12 mouse cellular contexts compared by ENCODE assay signal in genomic region chr11:58334746-58335145, GRCm38 (mm10). TPM values are rescaled to one million over a fixed set of nuclear protein-coding genes. Genes with fewer than 3 reads are reported as not detected.
DNase-seq lines count a peak whose midpoint lies in the region; ATAC-seq and TF ChIP-seq lines count a peak whose summit lies in the region.
"Had no signal": no experiment of that assay in that cellular context is flagged by ENCODE, and none has a peak within 500 bp of the region (broad histone marks: within the 10 kb centered on the region; RNA-seq: fewer than 3 reads in every experiment).

No protein-coding gene starts in this region.

- ATAC-seq in midbrain, embryonic 15.5 days (replicated peaks) = no peak
- ATAC-seq: intestine, embryonic 16.5 days; liver, embryonic 12.5 days had no signal

- H3K4me2 ChIP-seq in midbrain, embryonic 15.5 days = no peak overlapping the region
- H3K4me2 ChIP-seq: liver, embryonic 12.5 days had no signal

- H3K9ac ChIP-seq in midbrain, embryonic 15.5 days = no peak overlapping the region
- H3K9ac ChIP-seq: liver, embryonic 12.5 days had no signal

- H3K79me2 ChIP-seq in C2C12 (ENCODE audit: control insufficient read depth, insufficient read depth) = peaks cover 61% of the 10 kb centered on the region

- no peak for TF ChIP-seq POLR2A in embryonic fibroblast, embryonic 13.5 days (IDR thresholded peaks at IDR 0.05; ENCODE audit: low read depth, low read length)

- DNase-seq in 3134 (ENCODE audit: extremely low read depth, insufficient read length, low spot score) = peak; percentile 87
- DNase-seq in heart, postnatal 36 days = peak; percentile 30 to 44
- DNase-seq in left cerebral cortex, adult 9 months (ENCODE audit: low spot score in 2 of 2) = no peak
- no peak for DNase-seq in midbrain, embryonic 10.5 days (ENCODE audit: low spot score)
- no peak for DNase-seq in layer of hippocampus, adult 9-10 months (ENCODE audit: low spot score)

- H3K36me3 ChIP-seq in C2C12 (ENCODE audit: control insufficient read depth, insufficient read depth) = peaks cover 47% of the 10 kb centered on the region
- peaks cover 75% of the 10 kb centered on the region for H3K36me3 ChIP-seq in midbrain, embryonic 10.5 days
- peaks cover 23% of the 10 kb centered on the region for H3K36me3 ChIP-seq in midbrain, embryonic 15.5 days (replicated peaks)

- peak overlapping the region; percentile 35; the same call in 1 of the 2 replicates for H3K27ac ChIP-seq in embryonic fibroblast, embryonic 13.5 days (ENCODE audit: insufficient read depth, low read length)
- H3K27ac ChIP-seq in midbrain, embryonic 10.5 days (replicated peaks) = no peak overlapping the region
- H3K27ac ChIP-seq in midbrain, embryonic 15.5 days = no peak overlapping the region
- H3K27ac ChIP-seq: liver, embryonic 12.5 days had no signal

- no peaks in the 10 kb centered on the region for H3K9me3 ChIP-seq in midbrain, embryonic 10.5 days (replicated peaks)
- H3K9me3 ChIP-seq in midbrain, embryonic 15.5 days = no peaks in the 10 kb centered on the region
- H3K9me3 ChIP-seq: liver, embryonic 12.5 days had no signal

- H3K4me3 ChIP-seq in C2C12 (ENCODE audit: insufficient read depth, poor library complexity, severe bottlenecking) = no peak overlapping the region
- H3K4me3 ChIP-seq in embryonic fibroblast, embryonic 13.5 days (ENCODE audit: insufficient read depth, low read length) = no peak overlapping the region
- no peak overlapping the region for H3K4me3 ChIP-seq in midbrain, embryonic 10.5 days
- H3K4me3 ChIP-seq in midbrain, embryonic 15.5 days = no peak overlapping the region
- H3K4me3 ChIP-seq: liver, embryonic 12.5 days; myocyte had no signal

- no peaks in the 10 kb centered on the region for H3K27me3 ChIP-seq in C2C12 (ENCODE audit: control insufficient read depth, insufficient read depth, insufficient read length)
- no peaks in the 10 kb centered on the region for H3K27me3 ChIP-seq in midbrain, embryonic 10.5 days (ENCODE audit: low read depth, poor library complexity, severe bottlenecking)
- no peaks in the 10 kb centered on the region for H3K27me3 ChIP-seq in midbrain, embryonic 15.5 days (replicated peaks)
- H3K27me3 ChIP-seq: liver, embryonic 12.5 days had no signal

- no peak for TF ChIP-seq CTCF in C2C12 (IDR thresholded peaks at IDR 0.05; ENCODE audit: control insufficient read depth, insufficient read depth, insufficient read length)
- TF ChIP-seq CTCF in embryonic fibroblast, embryonic 13.5 days (IDR thresholded peaks at IDR 0.05; ENCODE audit: borderline replicate concordance, insufficient read depth, low read length) = no peak

- intact Hi-C loops in heart, postnatal 36 days (cut with DNase I) = no loop called here

- 0 out of 2 replicates have a peak, but pooled peaks cover 5% of the 10 kb centered on the region for H3K4me1 ChIP-seq in embryonic fibroblast, embryonic 13.5 days (ENCODE audit: control insufficient read depth, insufficient read depth, low read length)
- H3K4me1 ChIP-seq in midbrain, embryonic 10.5 days = peaks cover 22% of the 10 kb centered on the region
- peaks cover 29% of the 10 kb centered on the region for H3K4me1 ChIP-seq in midbrain, embryonic 15.5 days

- H3ac ChIP-seq in C2C12 (ENCODE audit: control insufficient read depth, insufficient read length, low read depth) = no peak overlapping the region

- 85% methylated on average over 3 of the region's 3 CpGs for whole genome bisulfite sequencing in midbrain, embryonic 10.5 days
- WGBS in midbrain, embryonic 15.5 days = 84% methylated on average over 3 of the region's 3 CpGs

- H3K79me3 ChIP-seq in C2C12 (ENCODE audit: low read depth) = peaks cover 34% of the 10 kb centered on the region

TF ChIP-seq in C2C12, 6 proteins besides CTCF, POLR2A, EP300 and RAD21:
- no peak for TF ChIP-seq MYOG (IDR thresholded peaks at IDR 0.05; ENCODE audit: control insufficient read depth, extremely low read depth, insufficient read length)
- TF ChIP-seq MAX (IDR thresholded peaks at IDR 0.05) = peak; percentile 16
- no peak for TF ChIP-seq CEBPB (IDR thresholded peaks at IDR 0.05; ENCODE audit: low read depth)
- peak; percentile 19 for TF ChIP-seq MYOD1 (IDR thresholded peaks at IDR 0.05; ENCODE audit: control insufficient read depth, insufficient read length, low read depth)
- TF ChIP-seq FOSL1 (IDR thresholded peaks at IDR 0.05; ENCODE audit: insufficient read depth, low read length, poor library complexity, severe bottlenecking) = peak; percentile 65
- TF ChIP-seq USF1 (IDR thresholded peaks at IDR 0.05; ENCODE audit: low read depth) = no peak

RNA-seq across cellular contexts. Expression of gene Sh3bp5l, which starts 4.2 kb away (rescaled TPM):
- polyA plus RNA-seq in C2C12 (2012; fragmentation: generic; extraction: Trizol) = 30.8 TPM
- polyA plus RNA-seq in embryonic fibroblast, embryonic 13.5 days (2011; ENCODE audit: insufficient read length, low read depth, missing spikeins) = 21.5 and 25.1 TPM in 2 replicates
- total RNA-seq in heart, postnatal 36 days (2021) = 10 to 100 TPM; 34.5 to 35.5 TPM
- 46.3 and 53.4 TPM in 2 replicates for polyA plus RNA-seq in midbrain, embryonic 10.5 days (2016; fragmentation: Nextera tagmentation; extraction: Ambion mirVana)
- 53.4 and 55.8 TPM in 2 replicates for polyA plus RNA-seq in midbrain, embryonic 15.5 days (2015; fragmentation: Nextera tagmentation; extraction: Ambion mirVana)

RNA-seq across cellular contexts. Expression of gene Zfp672, which starts 4.6 kb away (rescaled TPM):
- polyA plus RNA-seq in C2C12 (2012; fragmentation: generic; extraction: Trizol) = 12.5 TPM
- 22.1 and 23.2 TPM in 2 replicates for polyA plus RNA-seq in embryonic fibroblast, embryonic 13.5 days (2011; ENCODE audit: insufficient read length, low read depth, missing spikeins)
- total RNA-seq in heart, postnatal 36 days (2021) = 10 to 100 TPM; 36.4 to 40.8 TPM
- polyA plus RNA-seq in midbrain, embryonic 10.5 days (2016; fragmentation: Nextera tagmentation; extraction: Ambion mirVana) = 25.1 and 29.2 TPM in 2 replicates
- 40.6 and 42.7 TPM in 2 replicates for polyA plus RNA-seq in midbrain, embryonic 15.5 days (2015; fragmentation: Nextera tagmentation; extraction: Ambion mirVana)

RNA-seq across cellular contexts. Expression of gene Zfp692, which starts 27.9 kb away (rescaled TPM):
- 6.8 TPM for polyA plus RNA-seq in C2C12 (2012; fragmentation: generic; extraction: Trizol)
- 10.3 and 11.6 TPM in 2 replicates for polyA plus RNA-seq in embryonic fibroblast, embryonic 13.5 days (2011; ENCODE audit: insufficient read length, low read depth, missing spikeins)
- 1 to 10 TPM; 3.1 to 4.0 TPM for total RNA-seq in heart, postnatal 36 days (2021)
- 25.9 and 26.8 TPM in 2 replicates for polyA plus RNA-seq in midbrain, embryonic 10.5 days (2016; fragmentation: Nextera tagmentation; extraction: Ambion mirVana)
- 30.5 and 32.5 TPM in 2 replicates for polyA plus RNA-seq in midbrain, embryonic 15.5 days (2015; fragmentation: Nextera tagmentation; extraction: Ambion mirVana)

RNA-seq across cellular contexts. Expression of gene Lypd8, which starts 44.1 kb away (rescaled TPM):
- not detected for polyA plus RNA-seq in C2C12 (2012; fragmentation: generic; extraction: Trizol)
- polyA plus RNA-seq in embryonic fibroblast, embryonic 13.5 days (2011; ENCODE audit: insufficient read length, low read depth, missing spikeins) = not detected in 2 replicates
- total RNA-seq in heart, postnatal 36 days (2021) = not detected
- polyA plus RNA-seq in midbrain, embryonic 10.5 days (2016; fragmentation: Nextera tagmentation; extraction: Ambion mirVana) = not detected in 2 replicates
- polyA plus RNA-seq in midbrain, embryonic 15.5 days (2015; fragmentation: Nextera tagmentation; extraction: Ambion mirVana) = 0.31 TPM in 1 of 2 replicates, not detected in the other
- total RNA-seq: common myeloid progenitor, adult 5-6 weeks had no signal
- polyA plus RNA-seq: myocyte had no signal

Comparison
In these comparisons a context has a peak if more than half of its experiments do, and no peak if none do; other contexts are left out.
1. DNase-seq: peak in 3134 (single experiment) and heart, postnatal 36 days (2 of 2); none in left cerebral cortex, adult 9 months (0 of 2), midbrain, embryonic 10.5 days (single experiment) and layer of hippocampus, adult 9-10 months (single experiment).